Mouse (Mus musculus): Measurements from ENCODE around the gene Magi1.

- TF ChIP-seq POLR2A (IDR thresholded peaks at IDR 0.05; ENCODE audit: low read depth, low read length) (no peak), MAFK (IDR thresholded peaks at IDR 0.05; ENCODE audit: insufficient replicate concordance, low read length) (no peak), USF1 (IDR thresholded peaks at IDR 0.05; ENCODE audit: low read depth, low read length) (no peak), MAX (IDR thresholded peaks at IDR 0.05; ENCODE audit: low read length) (no peak), ZC3H11A (IDR thresholded peaks at IDR 0.05; ENCODE audit: low read depth, low read length) (no peak), KAT2A (IDR thresholded peaks at IDR 0.05; ENCODE audit: insufficient replicate concordance, low read length) (no peak), CTCF (conservative IDR thresholded peaks at IDR 0.05 in 1 of 2, IDR thresholded peaks at IDR 0.05 in 1 of 2; ENCODE audit: low read depth in 2 of 2, low read length in 2 of 2) (no peak), MAZ (IDR thresholded peaks at IDR 0.05; ENCODE audit: low read depth, low read length) (no peak), BHLHE40 (IDR thresholded peaks at IDR 0.05; ENCODE audit: low read depth, low read length) (no peak), USF2 (conservative IDR thresholded peaks at IDR 0.05; ENCODE audit: low read depth, low read length) (no peak), CHD2 (IDR thresholded peaks at IDR 0.05; ENCODE audit: low read length) (no peak), ETS1 (conservative IDR thresholded peaks at IDR 0.05; ENCODE audit: low read depth, low read length) (no peak)
Observed at GRCm38 (mm10) chr6:94045180-94045579, 238.5 kb downstream of the Magi1 start.

Measured in CH12.LX (cell line).